ENCODE assay signal across 20 mouse cellular contexts in the genomic region with DNA sequence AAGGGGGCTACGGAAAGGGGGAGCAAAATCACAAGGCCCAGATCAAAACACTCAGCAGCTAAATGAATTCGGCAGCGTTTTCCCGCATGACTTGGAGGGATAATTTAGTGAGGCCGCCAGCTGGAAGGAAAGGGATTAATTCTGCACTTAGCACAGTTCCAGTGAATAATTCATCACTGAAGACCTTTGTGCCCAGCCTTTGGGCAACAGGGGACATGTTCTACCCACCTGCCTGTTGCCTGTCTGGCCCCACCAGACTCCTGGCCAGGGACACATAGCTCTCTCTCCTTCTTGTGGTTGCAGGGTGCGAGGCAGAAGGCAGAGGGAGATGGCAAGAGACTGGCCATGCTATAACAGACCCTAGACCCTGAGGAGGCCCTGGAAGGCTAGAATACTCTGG. TPM values are rescaled to one million over a fixed set of nuclear protein-coding genes. Genes with fewer than 3 reads are reported as not detected.
DNase-seq lines count a peak whose midpoint lies in the region; ATAC-seq and TF ChIP-seq lines count a peak whose summit lies in the region.
"Had no signal": no experiment of that assay in that cellular context is flagged by ENCODE, and none has a peak within 500 bp of the region (broad histone marks: within the 10 kb centered on the region; RNA-seq: fewer than 3 reads in every experiment).

No protein-coding gene starts in this region.

- no peak overlapping the region for H3K4me3 ChIP-seq in neural tube, embryonic 13.5 days
- H3K4me3 ChIP-seq in forebrain, embryonic 14.5 days (ENCODE audit: low read depth, low read length): no peak overlapping the region
- H3K4me3 ChIP-seq in midbrain, embryonic 10.5 days: no peak overlapping the region
- H3K4me3 ChIP-seq in gastrocnemius, adult 2 months: no peak overlapping the region
- H3K4me3 ChIP-seq: embryonic facial prominence, embryonic 13.5 days; myocyte; stomach, embryonic 15.5 days had no signal

- ATAC-seq in neural tube, embryonic 13.5 days (ENCODE audit: low read depth): no peak
- ATAC-seq in forebrain, embryonic 14.5 days: peak; percentile 65
- ATAC-seq: activated CD4-positive, CD25-positive, alpha-beta regulatory T cell, adult 4 months; CD4-positive, CD25-positive, alpha-beta regulatory T cell, adult 4 months; intestine, embryonic 16.5 days had no signal

- intact Hi-C loops in gastrocnemius, adult 2 months (cut with DNase I): no loop called here

- H3K4me2 ChIP-seq in neural tube, embryonic 13.5 days: no peak overlapping the region
- H3K4me2 ChIP-seq in forebrain, embryonic 14.5 days (ENCODE audit: low read length): no peak overlapping the region
- H3K4me2 ChIP-seq: embryonic facial prominence, embryonic 13.5 days; stomach, embryonic 15.5 days had no signal

- H3K36me3 ChIP-seq in neural tube, embryonic 13.5 days: no peaks in the 10 kb centered on the region
- H3K36me3 ChIP-seq in forebrain, embryonic 14.5 days (ENCODE audit: control insufficient read depth, insufficient read depth, low read length): no peaks in the 10 kb centered on the region
- no peaks in the 10 kb centered on the region for H3K36me3 ChIP-seq in midbrain, embryonic 10.5 days
- H3K36me3 ChIP-seq: embryonic facial prominence, embryonic 13.5 days; stomach, embryonic 15.5 days had no signal

- no peak for TF ChIP-seq CTCF in gastrocnemius, adult 2 months (IDR thresholded peaks at IDR 0.05)

- WGBS in neural tube, embryonic 13.5 days: 24% methylated on average over 6 of the region's 6 CpGs
- WGBS in forebrain, embryonic 14.5 days: 6% methylated on average over 6 of the region's 6 CpGs
- 44% methylated on average over 6 of the region's 6 CpGs for WGBS in midbrain, embryonic 10.5 days

- H3K27me3 ChIP-seq in neural tube, embryonic 13.5 days: peaks cover 23% of the 10 kb centered on the region
- H3K27me3 ChIP-seq in forebrain, embryonic 14.5 days (replicated peaks; ENCODE audit: control insufficient read depth, insufficient read depth, low read length): no peaks in the 10 kb centered on the region
- peaks cover 13% of the 10 kb centered on the region for H3K27me3 ChIP-seq in midbrain, embryonic 10.5 days (ENCODE audit: low read depth, poor library complexity, severe bottlenecking)
- H3K27me3 ChIP-seq: stomach, embryonic 15.5 days had no signal

- peak overlapping the region; percentile 71 for H3K27ac ChIP-seq in neural tube, embryonic 13.5 days (replicated peaks)
- H3K27ac ChIP-seq in forebrain, embryonic 14.5 days (ENCODE audit: low read depth, low read length): peak overlapping the region; percentile 92
- peak overlapping the region; percentile 77 for H3K27ac ChIP-seq in midbrain, embryonic 10.5 days (replicated peaks)
- H3K27ac ChIP-seq in gastrocnemius, adult 2 months: no peak overlapping the region
- H3K27ac ChIP-seq: embryonic facial prominence, embryonic 13.5 days; macrophage; stomach, embryonic 15.5 days had no signal

- no peak for DNase-seq in neural tube, embryonic 10.5 days (ENCODE audit: extremely low spot score, low spot score)
- peak; percentile 87 for DNase-seq in forebrain, embryonic 14.5 days (ENCODE audit: low spot score)
- DNase-seq in midbrain, embryonic 10.5 days (ENCODE audit: low spot score): no peak
- peak; percentile 73 for DNase-seq in retina, embryonic 14.5 days (ENCODE audit: low spot score)
- no peak for DNase-seq in embryo, embryonic 9.5 days (ENCODE audit: extremely low spot score)
- no peak for DNase-seq in adrenal gland, postnatal 10 days
- no peak for DNase-seq in gastrocnemius, adult 2 months
- DNase-seq: cerebellum, adult 8-10 months; lung, adult 18-20 months; thymus, postnatal 25 days had no signal

- peaks cover 63% of the 10 kb centered on the region for H3K4me1 ChIP-seq in neural tube, embryonic 13.5 days (replicated peaks)
- peaks cover 61% of the 10 kb centered on the region for H3K4me1 ChIP-seq in forebrain, embryonic 14.5 days (ENCODE audit: control insufficient read depth, insufficient read depth, low read length)
- peaks cover 72% of the 10 kb centered on the region for H3K4me1 ChIP-seq in midbrain, embryonic 10.5 days

- no peaks in the 10 kb centered on the region for H3K9me3 ChIP-seq in neural tube, embryonic 13.5 days
- H3K9me3 ChIP-seq in forebrain, embryonic 14.5 days (replicated peaks; ENCODE audit: control insufficient read depth, low read length): no peaks in the 10 kb centered on the region
- H3K9me3 ChIP-seq in midbrain, embryonic 10.5 days (replicated peaks): no peaks in the 10 kb centered on the region
- H3K9me3 ChIP-seq: embryonic facial prominence, embryonic 13.5 days; stomach, embryonic 15.5 days had no signal

- H3K9ac ChIP-seq in neural tube, embryonic 13.5 days: 0 out of 2 replicates have a peak overlapping the region, but pooled peaks have one; percentile 41
- no peak overlapping the region for H3K9ac ChIP-seq in forebrain, embryonic 14.5 days (ENCODE audit: low read length)
- H3K9ac ChIP-seq: embryonic facial prominence, embryonic 13.5 days; stomach, embryonic 15.5 days had no signal

RNA-seq across cellular contexts. Expression of a gene that starts 1.9 kb away (rescaled TPM):
- polyA plus RNA-seq in neural tube, embryonic 13.5 days (2015; fragmentation: Nextera tagmentation; extraction: Ambion mirVana): 47.5 and 48.5 TPM in 2 replicates
- polyA plus RNA-seq in forebrain, embryonic 14.5 days (2014; fragmentation: Nextera tagmentation; extraction: Ambion mirVana): 9.9 and 11.1 TPM in 2 replicates
- polyA plus RNA-seq in midbrain, embryonic 10.5 days (2016; fragmentation: Nextera tagmentation; extraction: Ambion mirVana): 15.2 TPM in 2 replicates
- total RNA-seq in adrenal gland, postnatal 10 days (2021): 1 to 10 TPM; 1.1 to 1.3 TPM
- under 1 TPM; 0.13 to 0.31 TPM for total RNA-seq in gastrocnemius, adult 2 months (2021)
- total RNA-seq: granulocyte monocyte progenitor cell, adult 5-6 weeks had no signal
- polyA plus RNA-seq: macrophage had no signal

RNA-seq across cellular contexts. Expression of a gene that starts 53.1 kb away (rescaled TPM):
- polyA plus RNA-seq in neural tube, embryonic 13.5 days (2015; fragmentation: Nextera tagmentation; extraction: Ambion mirVana): 0.33 and 0.58 TPM in 2 replicates
- 0.48 and 1.1 TPM in 2 replicates for polyA plus RNA-seq in forebrain, embryonic 14.5 days (2014; fragmentation: Nextera tagmentation; extraction: Ambion mirVana)
- polyA plus RNA-seq in midbrain, embryonic 10.5 days (2016; fragmentation: Nextera tagmentation; extraction: Ambion mirVana): 0.51 and 0.62 TPM in 2 replicates
- under 1 TPM in 1 of 2 experiments, not detected in 1; 0.12 TPM for total RNA-seq in adrenal gland, postnatal 10 days (2021)
- total RNA-seq in gastrocnemius, adult 2 months (2021): not detected
- total RNA-seq: granulocyte monocyte progenitor cell, adult 5-6 weeks had no signal
- polyA plus RNA-seq: activated CD4-positive, CD25-positive, alpha-beta regulatory T cell, adult 4 months; CD4-positive, CD25-positive, alpha-beta regulatory T cell, adult 4 months; embryonic facial prominence, embryonic 13.5 days; heart, postnatal 0 days; macrophage; myocyte had no signal

RNA-seq across cellular contexts. Expression of a gene that starts 59.3 kb away (rescaled TPM):
- polyA plus RNA-seq in neural tube, embryonic 13.5 days (2015; fragmentation: Nextera tagmentation; extraction: Ambion mirVana): 0.14 and 0.18 TPM in 2 replicates
- polyA plus RNA-seq in forebrain, embryonic 14.5 days (2014; fragmentation: Nextera tagmentation; extraction: Ambion mirVana): 0.15 and 0.54 TPM in 2 replicates
- 0.07 and 0.09 TPM in 2 replicates for polyA plus RNA-seq in midbrain, embryonic 10.5 days (2016; fragmentation: Nextera tagmentation; extraction: Ambion mirVana)
- 1,000 to 10,000 TPM; 1,564 to 1,873 TPM for total RNA-seq in adrenal gland, postnatal 10 days (2021)
- under 1 TPM in 1 of 2 experiments, not detected in 1; 0.10 TPM for total RNA-seq in gastrocnemius, adult 2 months (2021)
- polyA plus RNA-seq: activated CD4-positive, CD25-positive, alpha-beta regulatory T cell, adult 4 months; CD4-positive, CD25-positive, alpha-beta regulatory T cell, adult 4 months; macrophage had no signal

Comparison
In these comparisons a context has a peak if more than half of its experiments do, and no peak if none do; other contexts are left out.
1. DNase-seq: peak in forebrain, embryonic 14.5 days (single experiment) and retina, embryonic 14.5 days (single experiment); none in neural tube, embryonic 10.5 days (single experiment), midbrain, embryonic 10.5 days (single experiment), embryo, embryonic 9.5 days (single experiment), adrenal gland, postnatal 10 days (single experiment) and gastrocnemius, adult 2 months (single experiment).